In genomic region chr1:62666780-62667179, GRCm38 (mm10) we compare ENCODE assay signal across 28 mouse cellular contexts.
"Had no signal": no experiment of that assay in that cellular context is flagged by ENCODE, and none has a peak within 500 bp of the region (broad histone marks: within the 10 kb centered on the region; RNA-seq: fewer than 3 reads in every experiment).

No protein-coding gene starts in this region.

- H3K4me1 ChIP-seq: embryonic facial prominence, embryonic 12.5 days; forebrain, embryonic 13.5 days; forebrain, embryonic 15.5 days had no signal

- H3K27me3 ChIP-seq: embryonic facial prominence, embryonic 12.5 days; embryonic facial prominence, embryonic 13.5 days; embryonic facial prominence, embryonic 15.5 days; forebrain, embryonic 13.5 days; forebrain, embryonic 15.5 days had no signal

- ATAC-seq: forebrain, embryonic 13.5 days; forebrain, embryonic 14.5 days; forebrain, embryonic 15.5 days; forebrain, embryonic 16.5 days; forebrain, postnatal 0 days had no signal

- DNase-seq: cerebellum, adult 2 months; cerebellum, adult 8-10 months; cerebellum, adult 9-10 months; cerebellum, adult 9-11 months; cerebellum, postnatal 10 days; cerebellum, postnatal 14 days; cerebellum, postnatal 25 days; cerebellum, postnatal 36 days; embryo, embryonic 11 days; forebrain, postnatal 0 days; gastrocnemius, adult 2 months; gastrocnemius, postnatal 10 days; gastrocnemius, postnatal 14 days; gastrocnemius, postnatal 25 days; gastrocnemius, postnatal 36 days; heart, adult 18-20 months; heart, adult 2 months had no signal

- H3K36me3 ChIP-seq: embryonic facial prominence, embryonic 10.5 days; embryonic facial prominence, embryonic 12.5 days; embryonic facial prominence, embryonic 13.5 days; embryonic facial prominence, embryonic 15.5 days; forebrain, embryonic 10.5 days; forebrain, embryonic 12.5 days; forebrain, embryonic 15.5 days had no signal

- H3K4me3 ChIP-seq: embryonic facial prominence, embryonic 10.5 days; embryonic facial prominence, embryonic 12.5 days; embryonic facial prominence, embryonic 13.5 days; embryonic facial prominence, embryonic 15.5 days; erythroblast, embryonic 14.5 days; forebrain, embryonic 10.5 days; forebrain, embryonic 12.5 days; forebrain, embryonic 13.5 days; forebrain, embryonic 15.5 days; gastrocnemius, adult 2 months; heart, adult 2 months had no signal

- H3K27ac ChIP-seq: embryonic facial prominence, embryonic 10.5 days; embryonic facial prominence, embryonic 12.5 days; embryonic facial prominence, embryonic 13.5 days; embryonic facial prominence, embryonic 15.5 days; forebrain, embryonic 10.5 days; forebrain, embryonic 12.5 days; forebrain, embryonic 13.5 days; forebrain, embryonic 15.5 days; gastrocnemius, adult 2 months; heart, adult 2 months had no signal

- H3K4me2 ChIP-seq: embryonic facial prominence, embryonic 12.5 days; embryonic facial prominence, embryonic 13.5 days; embryonic facial prominence, embryonic 15.5 days; forebrain, embryonic 12.5 days; forebrain, embryonic 13.5 days; forebrain, embryonic 15.5 days had no signal

- H3K9me3 ChIP-seq: embryonic facial prominence, embryonic 15.5 days; forebrain, embryonic 12.5 days; forebrain, embryonic 15.5 days had no signal

- H3K9ac ChIP-seq: embryonic facial prominence, embryonic 12.5 days; embryonic facial prominence, embryonic 13.5 days; embryonic facial prominence, embryonic 15.5 days; forebrain, embryonic 12.5 days; forebrain, embryonic 13.5 days; forebrain, embryonic 15.5 days; forebrain, postnatal 0 days had no signal
